ENCODE assay signal across 11 mouse cellular contexts in genomic region chr5:137376722-137377121, GRCm38 (mm10). TPM values are rescaled to one million over a fixed set of nuclear protein-coding genes. Genes with fewer than 3 reads are reported as not detected.
DNase-seq lines count a peak whose midpoint lies in the region; ATAC-seq lines count a peak whose summit lies in the region.
"Had no signal": no experiment of that assay in that cellular context is flagged by ENCODE, and none has a peak within 500 bp of the region (broad histone marks: within the 10 kb centered on the region; RNA-seq: fewer than 3 reads in every experiment).

No protein-coding gene starts in this region.

- no peak overlapping the region for H3K9ac ChIP-seq in hindbrain, embryonic 12.5 days
- H3K9ac ChIP-seq: embryonic facial prominence, embryonic 13.5 days; liver, embryonic 15.5 days had no signal

- DNase-seq in kidney, postnatal 14 days: peak; percentile 29
- no peak for DNase-seq in kidney, adult 8-10 months
- DNase-seq in embryo, embryonic 10.5 days (ENCODE audit: low spot score): peak; percentile 49
- DNase-seq in neural tube, embryonic 10.5 days (ENCODE audit: extremely low spot score, low spot score): peak; percentile 42
- no peak for DNase-seq in cerebellum, adult 11 months
- DNase-seq in layer of hippocampus, postnatal 25 days (ENCODE audit: extremely low spot score in 1 of 2, low spot score in 1 of 2): no peak

- no peak overlapping the region for H3K27ac ChIP-seq in hindbrain, embryonic 12.5 days
- H3K27ac ChIP-seq: layer of hippocampus, adult 2 months; liver, embryonic 15.5 days had no signal

- no peaks in the 10 kb centered on the region for H3K27me3 ChIP-seq in hindbrain, embryonic 12.5 days
- H3K27me3 ChIP-seq: embryonic facial prominence, embryonic 13.5 days; liver, embryonic 15.5 days had no signal

- peaks cover 19% of the 10 kb centered on the region for H3K4me1 ChIP-seq in hindbrain, embryonic 12.5 days
- H3K4me1 ChIP-seq: liver, embryonic 15.5 days had no signal

- WGBS in hindbrain, embryonic 12.5 days: 49% methylated on average over 9 of the region's 9 CpGs

- peaks cover 33% of the 10 kb centered on the region for H3K36me3 ChIP-seq in hindbrain, embryonic 12.5 days
- H3K36me3 ChIP-seq: G1E had no signal

- ATAC-seq in hindbrain, embryonic 12.5 days (ENCODE audit: low FRiP score): peak; percentile 29; the same call in 1 of the 2 replicates

- H3K4me3 ChIP-seq in hindbrain, embryonic 12.5 days: no peak overlapping the region
- H3K4me3 ChIP-seq: layer of hippocampus, adult 2 months; liver, embryonic 15.5 days had no signal

- no peak overlapping the region for H3K4me2 ChIP-seq in hindbrain, embryonic 12.5 days (replicated peaks)
- H3K4me2 ChIP-seq: liver, embryonic 15.5 days had no signal

- no peaks in the 10 kb centered on the region for H3K9me3 ChIP-seq in hindbrain, embryonic 12.5 days (replicated peaks)
- H3K9me3 ChIP-seq: embryonic facial prominence, embryonic 13.5 days; G1E; liver, embryonic 15.5 days had no signal

RNA-seq across cellular contexts. Expression of gene Ephb4, which starts 26.8 kb away (rescaled TPM):
- polyA plus RNA-seq in hindbrain, embryonic 12.5 days (2016; fragmentation: Nextera tagmentation; extraction: Ambion mirVana): 40.9 and 45.0 TPM in 2 replicates
- 1 to 10 TPM; 5.1 to 6.3 TPM for total RNA-seq in layer of hippocampus, postnatal 25 days (2021)

RNA-seq across cellular contexts. Expression of gene Slc12a9, which starts 43.3 kb away (rescaled TPM):
- polyA plus RNA-seq in hindbrain, embryonic 12.5 days (2016; fragmentation: Nextera tagmentation; extraction: Ambion mirVana): 21.9 and 23.6 TPM in 2 replicates
- total RNA-seq in layer of hippocampus, postnatal 25 days (2021): 10 to 100 TPM; 24.9 to 32.8 TPM

Comparison
In these comparisons a context has a peak if more than half of its experiments do, and no peak if none do; other contexts are left out.
1. DNase-seq: peak in kidney, postnatal 14 days (single experiment), embryo, embryonic 10.5 days (single experiment) and neural tube, embryonic 10.5 days (single experiment); none in kidney, adult 8-10 months (0 of 2), cerebellum, adult 11 months (single experiment) and layer of hippocampus, postnatal 25 days (0 of 2).